Mouse (Mus musculus): ENCODE data around the gene Dlgap4. TPM values are rescaled to one million over a fixed set of nuclear protein-coding genes. Genes with fewer than 3 reads are reported as not detected.
"Not testable (repeated sequence)": the region's sequence is repeated elsewhere in the genome, so short reads cannot be mapped to it uniquely, and the experiment has no call there.

Dlgap4 gene
- total and polyA plus RNA-seq, 3 experiments: 12.4 to 38.5 (median 12.7) TPM

DNA sequence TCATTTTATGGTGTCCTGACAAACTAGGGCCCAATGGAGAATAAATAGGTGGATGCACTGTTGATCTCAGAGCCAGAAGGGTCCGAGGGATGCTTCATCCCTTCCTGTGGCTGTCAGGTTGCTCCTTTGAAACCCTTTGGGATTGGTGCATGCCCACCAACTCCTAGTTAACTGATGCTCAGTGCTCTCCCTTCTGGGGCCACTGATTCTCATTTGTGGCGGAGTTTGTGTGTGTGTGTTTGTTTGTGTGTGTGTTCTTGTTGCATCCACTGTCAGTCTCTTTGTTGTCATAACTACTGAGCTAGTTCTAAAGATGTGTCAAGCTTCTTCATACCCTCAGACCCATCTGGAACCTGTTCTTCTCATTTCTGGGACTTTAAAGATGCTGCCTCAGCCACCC lies 171.4 kb downstream of the Dlgap4 start:
- H3K4me1 ChIP-seq (ENCODE audit: control insufficient read depth in 1 of 2, insufficient read depth in 2 of 2): peaks cover 0 to 17% of the 10 kb centered on the region in 2 experiments; a peak in 2 of 4 replicates
- H3K27ac ChIP-seq (ENCODE audit: insufficient read depth, low read depth): no peak overlapping the region
- no peak overlapping the region for H3K4me3 ChIP-seq (replicated peaks in 1 of 3; ENCODE audit: low read depth in 2 of 3, low read length in 2 of 3, poor library complexity in 1 of 3)
- H3K9ac ChIP-seq (ENCODE audit: insufficient read depth, low read depth): no peak overlapping the region
- H3K36me3 ChIP-seq (replicated peaks in 1 of 2; ENCODE audit: control insufficient read depth in 1 of 2, insufficient read depth in 1 of 2, low read length in 1 of 2): no peaks in the 10 kb centered on the region
- dilution Hi-C loops (cut with MboI; ENCODE audit: extremely low pct_ligation_motif_present, extremely low pct_unique_long_range_greater_than_20kb, low sequenced_read_pairs): no loop called here
- in situ Hi-C loops (cut with MboI; ENCODE audit: low pct_ligation_motif_present, low pct_unique_long_range_greater_than_20kb, low sequenced_read_pairs): loop anchor here (10.0 kb wide), 1 partner anchor 230 kb away; no protein-coding TSS in a partner anchor
- TF ChIP-seq MEF2A (IDR thresholded peaks at IDR 0.05; ENCODE audit: borderline replicate concordance, low read depth, low read length) (no peak), USF2 (conservative IDR thresholded peaks at IDR 0.05; ENCODE audit: low read depth, low read length) (no peak), ETS1 (conservative IDR thresholded peaks at IDR 0.05; ENCODE audit: low read depth, low read length) (no peak), MAFK (IDR thresholded peaks at IDR 0.05; ENCODE audit: insufficient replicate concordance, low read length) (no peak), JUND (conservative IDR thresholded peaks at IDR 0.05; ENCODE audit: low read depth, low read length) (no peak), BHLHE40 (IDR thresholded peaks at IDR 0.05; ENCODE audit: low read depth, low read length) (no peak), GABPA (IDR thresholded peaks at IDR 0.05; ENCODE audit: insufficient replicate concordance, low read depth, low read length) (no peak)
- no peak overlapping the region for H3K4me2 ChIP-seq (ENCODE audit: insufficient read depth, low read depth, poor library complexity, severe bottlenecking)
- peaks cover 6% of the 10 kb centered on the region for H3K9me3 ChIP-seq (replicated peaks; ENCODE audit: low read length)
- peaks cover 11% of the 10 kb centered on the region for H3K27me3 ChIP-seq (replicated peaks)
- DNase-seq (ENCODE audit: extremely low read depth): no peak
- H3K79me2 ChIP-seq (replicated peaks; ENCODE audit: control insufficient read depth, extremely low read depth, insufficient read depth, poor library complexity, severe bottlenecking): no peaks in the 10 kb centered on the region

DNA sequence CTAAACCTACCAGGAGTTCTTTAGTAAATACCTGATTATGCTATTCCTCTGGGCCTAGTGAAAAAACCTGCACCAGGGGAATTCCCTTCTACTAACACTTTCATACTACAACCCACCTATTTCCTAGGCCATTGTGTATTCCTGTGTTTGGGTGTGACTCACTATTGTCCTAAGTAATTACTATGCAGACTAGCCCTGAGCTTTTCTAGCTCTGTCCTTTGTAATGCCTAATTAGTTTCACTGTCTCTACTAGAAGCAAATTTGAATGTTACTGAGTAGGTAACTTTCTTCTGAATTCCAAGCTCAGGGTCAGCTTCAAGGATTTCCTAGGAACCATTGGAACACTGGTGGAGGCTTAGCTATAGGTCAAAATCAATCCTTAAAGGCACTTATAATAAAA lies 172.9 kb downstream of the Dlgap4 start:
- H3K27me3 ChIP-seq (replicated peaks): peaks cover 11% of the 10 kb centered on the region
- H3K9me3 ChIP-seq (replicated peaks; ENCODE audit: low read length); H3K9ac ChIP-seq (ENCODE audit: insufficient read depth, low read depth); dilution Hi-C loops (cut with MboI; ENCODE audit: extremely low pct_ligation_motif_present, extremely low pct_unique_long_range_greater_than_20kb, low sequenced_read_pairs); DNase-seq (ENCODE audit: extremely low read depth); H3K4me2 ChIP-seq (ENCODE audit: insufficient read depth, low read depth, poor library complexity, severe bottlenecking); H3K36me3 ChIP-seq (replicated peaks in 1 of 2; ENCODE audit: control insufficient read depth in 1 of 2, insufficient read depth in 1 of 2, low read length in 1 of 2); H3K4me1 ChIP-seq (ENCODE audit: control insufficient read depth in 1 of 2, insufficient read depth in 2 of 2); H3K4me3 ChIP-seq (replicated peaks in 1 of 3; ENCODE audit: low read depth in 2 of 3, low read length in 2 of 3, poor library complexity in 1 of 3); H3K79me2 ChIP-seq (replicated peaks; ENCODE audit: control insufficient read depth, extremely low read depth, insufficient read depth, poor library complexity, severe bottlenecking); H3K27ac ChIP-seq (ENCODE audit: insufficient read depth, low read depth): not testable (repeated sequence)
- in situ Hi-C loops (cut with MboI; ENCODE audit: low pct_ligation_motif_present, low pct_unique_long_range_greater_than_20kb, low sequenced_read_pairs): loop anchor here (10.0 kb wide), 1 partner anchor 228 kb away; no protein-coding TSS in a partner anchor

DNA sequence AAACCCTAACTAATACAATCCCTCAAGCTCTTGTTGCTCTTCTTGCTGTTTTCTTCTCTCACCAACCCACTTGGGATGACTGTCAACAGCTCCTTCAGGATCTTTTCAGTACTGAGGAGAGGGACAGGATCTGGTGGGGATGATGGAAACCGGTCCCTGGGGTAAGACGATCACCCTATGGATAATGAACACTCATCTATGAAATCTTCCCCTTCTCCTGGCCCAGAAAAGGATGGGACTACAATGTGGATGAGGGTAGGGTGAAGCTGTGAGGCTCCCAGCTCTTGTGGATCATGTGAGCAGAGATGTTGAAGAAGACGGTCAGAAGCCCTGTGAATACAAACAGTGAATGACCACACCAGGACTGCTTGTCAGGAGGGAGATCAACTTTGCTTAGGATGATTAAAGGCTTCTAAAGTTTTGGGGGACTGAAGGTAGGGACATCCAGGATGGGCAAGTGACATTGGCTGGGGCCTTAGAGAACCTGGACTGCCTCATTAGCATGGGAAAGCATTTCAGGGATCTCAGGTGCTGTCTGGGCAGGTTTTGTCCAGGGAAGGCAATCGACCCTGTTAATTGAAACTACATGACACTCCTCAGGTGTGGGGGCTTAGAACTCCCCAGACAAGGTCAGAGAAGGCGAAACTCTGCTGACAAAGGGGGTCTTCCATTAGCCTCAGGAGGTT lies 173.7 kb downstream of the Dlgap4 start:
- TF ChIP-seq NELFE (IDR thresholded peaks at IDR 0.05; ENCODE audit: low read depth, low read length): no peak
- TF ChIP-seq USF2 (conservative IDR thresholded peaks at IDR 0.05; ENCODE audit: low read depth, low read length): no peak
- TF ChIP-seq MAFK (IDR thresholded peaks at IDR 0.05; ENCODE audit: insufficient replicate concordance, low read length): no peak
- TF ChIP-seq CHD1 (IDR thresholded peaks at IDR 0.05; ENCODE audit: low read depth, low read length): no peak
- no peak for TF ChIP-seq EP300 (IDR thresholded peaks at IDR 0.05; ENCODE audit: low read length)
- TF ChIP-seq USF1 (IDR thresholded peaks at IDR 0.05; ENCODE audit: low read depth, low read length): no peak
- TF ChIP-seq MYC (IDR thresholded peaks at IDR 0.05; ENCODE audit: low read depth, low read length): no peak
- no peak for TF ChIP-seq TBP (conservative IDR thresholded peaks at IDR 0.05; ENCODE audit: low read depth, low read length)
- no peak for TF ChIP-seq E2F4 (IDR thresholded peaks at IDR 0.05; ENCODE audit: insufficient replicate concordance, low read depth, low read length)
- TF ChIP-seq GABPA (IDR thresholded peaks at IDR 0.05; ENCODE audit: insufficient replicate concordance, low read depth, low read length): no peak
- no peak for TF ChIP-seq SMC3 (IDR thresholded peaks at IDR 0.05; ENCODE audit: low read depth, low read length)
- TF ChIP-seq NRF1 (IDR thresholded peaks at IDR 0.05; ENCODE audit: low read depth, low read length): no peak
- TF ChIP-seq RCOR1 (conservative IDR thresholded peaks at IDR 0.05; ENCODE audit: low read depth, low read length): no peak
- TF ChIP-seq RAD21 (IDR thresholded peaks at IDR 0.05; ENCODE audit: low read depth, low read length): no peak
- no peak for TF ChIP-seq PAX5 (IDR thresholded peaks at IDR 0.05; ENCODE audit: low read length)
- no peak for TF ChIP-seq TCF12 (IDR thresholded peaks at IDR 0.05; ENCODE audit: low read depth, low read length)
- TF ChIP-seq MAX (IDR thresholded peaks at IDR 0.05; ENCODE audit: low read length): no peak
- no peak for TF ChIP-seq JUND (conservative IDR thresholded peaks at IDR 0.05; ENCODE audit: low read depth, low read length)
- no peak for TF ChIP-seq KAT2A (IDR thresholded peaks at IDR 0.05; ENCODE audit: insufficient replicate concordance, low read length)
- in situ Hi-C loops (cut with MboI; ENCODE audit: low pct_ligation_motif_present, low pct_unique_long_range_greater_than_20kb, low sequenced_read_pairs) (loop anchor here (10.0 kb wide), 1 partner anchor 228 kb away; no protein-coding TSS in a partner anchor), dilution Hi-C loops (cut with MboI; ENCODE audit: extremely low pct_ligation_motif_present, extremely low pct_unique_long_range_greater_than_20kb, low sequenced_read_pairs) (no loop called here)
- H3K9ac ChIP-seq (ENCODE audit: insufficient read depth, low read depth): no peak overlapping the region
- H3K4me3 ChIP-seq (replicated peaks in 1 of 3; ENCODE audit: low read depth in 2 of 3, low read length in 2 of 3, poor library complexity in 1 of 3): no peak overlapping the region
- H3K36me3 ChIP-seq (replicated peaks in 1 of 2; ENCODE audit: control insufficient read depth in 1 of 2, insufficient read depth in 1 of 2, low read length in 1 of 2): no peaks in the 10 kb centered on the region
- H3K79me2 ChIP-seq (replicated peaks; ENCODE audit: control insufficient read depth, extremely low read depth, insufficient read depth, poor library complexity, severe bottlenecking): no peaks in the 10 kb centered on the region
- no peak overlapping the region for H3K4me2 ChIP-seq (ENCODE audit: insufficient read depth, low read depth, poor library complexity, severe bottlenecking)
- no peak for DNase-seq (ENCODE audit: extremely low read depth)
- 0 out of 4 replicates have a peak, but pooled peaks cover 0 to 6% of the 10 kb centered on the region in 2 experiments for H3K4me1 ChIP-seq (ENCODE audit: control insufficient read depth in 1 of 2, insufficient read depth in 2 of 2)
- peaks cover 11% of the 10 kb centered on the region for H3K27me3 ChIP-seq (replicated peaks)
- no peak overlapping the region for H3K27ac ChIP-seq (ENCODE audit: insufficient read depth, low read depth)
- peaks cover 17% of the 10 kb centered on the region for H3K9me3 ChIP-seq (replicated peaks; ENCODE audit: low read length)
